Mouse (Mus musculus): ENCODE results near the gene Capza1.

The Capza1 gene

GRCm38 (mm10) chr3:104788075-104788474 is 76.2 kb downstream of the Capza1 start, which contains the start of gene Rhoc:
Gene Rhoc (plus strand): TSS chr3:104788375.
- DNase-seq = no peak

- DNase-seq = no peak
These were observed 79.0 kb downstream of the Capza1 start for GRCm38 (mm10) chr3:104785284-104785683.

- DNase-seq = no peak
These were observed 80.3 kb downstream of the Capza1 start for GRCm38 (mm10) chr3:104783971-104784500.

- peak; percentile 73 to 81 for DNase-seq
These were observed 82.1 kb downstream of the Capza1 start for GRCm38 (mm10) chr3:104782061-104782681.

GRCm38 (mm10) chr3:104781471-104781903 is 82.8 kb downstream of the Capza1 start, which contains the start of gene Fam19a3:
Gene Fam19a3 (minus strand): TSS chr3:104781840.
- DNase-seq = peak; percentile 44 to 56

GRCm38 (mm10) chr3:104780561-104781420 is 83.5 kb downstream of the Capza1 start, which contains the start of gene Ppm1j:
Gene Ppm1j (plus strand): TSS chr3:104781056.
- peak; percentile 85 to 91 for DNase-seq

GRCm38 (mm10) chr3:104779949-104780348 is 84.4 kb downstream of the Capza1 start:
- DNase-seq = peak; percentile 83 to 84

GRCm38 (mm10) chr3:104777342-104777741 is 87.0 kb downstream of the Capza1 start:
- peak; percentile 70 to 77 for DNase-seq

GRCm38 (mm10) chr3:104773301-104773700 is 91.0 kb downstream of the Capza1 start:
- no peak for DNase-seq

All from kidney, postnatal 4 days (tissue).